Mouse (Mus musculus): ENCODE results near the gene Satb1. TPM values are rescaled to one million over a fixed set of nuclear protein-coding genes. Genes with fewer than 3 reads are reported as not detected.

Satb1 gene
- polyA plus RNA-seq, 1 experiment: 43.7 TPM

DNA sequence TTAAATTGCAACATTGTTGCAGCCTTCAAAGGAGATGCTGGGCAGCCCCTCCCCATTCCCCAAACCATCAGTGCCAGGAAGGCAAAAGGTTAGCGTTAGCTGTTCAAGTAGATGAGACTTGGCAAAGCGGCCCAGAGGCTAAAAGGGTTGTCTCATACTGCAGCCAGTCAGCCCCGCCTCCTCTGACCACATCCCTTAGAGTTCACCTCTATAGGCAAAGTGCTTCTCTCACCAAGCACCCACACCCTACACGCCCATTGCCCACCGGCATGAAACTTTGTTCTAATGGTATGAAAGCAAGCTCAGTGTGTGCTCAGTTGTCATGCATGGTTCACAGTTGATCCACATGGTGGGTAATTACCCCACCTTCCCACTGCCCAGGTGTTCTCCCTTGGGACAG is 43.4 kb upstream of the Satb1 start:
- Histone ChIP-seq H3K4me1 (ENCODE audit: control insufficient read depth, insufficient read depth, insufficient read length) (peaks cover 17% of the 10 kb centered on the region; the same call in 1 of the 2 replicates), H3K36me3 (ENCODE audit: control insufficient read depth, insufficient read depth, low read length) (no peaks in the 10 kb centered on the region), H3K4me3 (ENCODE audit: extremely low read depth, insufficient read depth, insufficient read length) (no peak overlapping the region), H3K27me3 (ENCODE audit: control insufficient read depth, insufficient read depth, low read length) (no peaks in the 10 kb centered on the region), H3K27ac (ENCODE audit: insufficient read depth, low read length) (peak overlapping the region; percentile 81)
- WGBS: 29% methylated on average over 5 of the region's 5 CpGs
- TF ChIP-seq POLR2A (IDR thresholded peaks at IDR 0.05; ENCODE audit: low read depth, low read length): 0 out of 2 replicates have a peak, but pooled peaks have one; percentile 14
- TF ChIP-seq CTCF (IDR thresholded peaks at IDR 0.05; ENCODE audit: extremely low read depth, insufficient read depth, insufficient read length, insufficient replicate concordance): no peak
- DNase-seq (ENCODE audit: low read depth in 1 of 2, low spot score in 2 of 2): peak; percentile 54 to 74

DNA sequence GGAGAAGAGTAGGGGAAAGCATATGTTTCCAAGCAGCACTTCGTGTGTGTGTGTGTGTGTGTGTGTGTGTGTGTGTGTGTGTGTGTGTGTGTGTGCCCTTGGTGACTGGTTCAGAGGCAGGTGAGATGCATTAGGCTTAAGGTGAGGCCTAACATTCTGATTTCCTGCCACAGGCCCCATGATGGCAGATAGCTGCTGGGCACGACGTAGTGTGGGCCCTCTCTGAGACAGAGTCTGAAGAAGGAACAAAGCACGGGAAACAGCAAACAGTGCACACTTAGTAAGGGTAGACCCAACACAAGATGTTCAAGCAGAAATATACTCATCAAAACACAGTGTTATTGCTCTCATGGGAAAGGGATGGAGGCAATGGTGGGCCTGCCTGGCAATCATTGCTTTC is 24.5 kb upstream of the Satb1 start:
- TF ChIP-seq POLR2A (IDR thresholded peaks at IDR 0.05; ENCODE audit: low read depth, low read length): no peak
- no peak for TF ChIP-seq CTCF (IDR thresholded peaks at IDR 0.05; ENCODE audit: extremely low read depth, insufficient read depth, insufficient read length, insufficient replicate concordance)
- 75% methylated on average over 4 of the region's 4 CpGs for whole genome bisulfite sequencing
- Histone ChIP-seq H3K27me3 (ENCODE audit: control insufficient read depth, insufficient read depth, low read length) (no peaks in the 10 kb centered on the region), H3K4me1 (ENCODE audit: control insufficient read depth, insufficient read depth, insufficient read length) (no peaks in the 10 kb centered on the region; the same call in 1 of the 2 replicates), H3K36me3 (ENCODE audit: control insufficient read depth, insufficient read depth, low read length) (peaks cover 2% of the 10 kb centered on the region; the same call in 1 of the 2 replicates), H3K4me3 (ENCODE audit: extremely low read depth, insufficient read depth, insufficient read length) (no peak overlapping the region), H3K27ac (ENCODE audit: insufficient read depth, low read length) (peak overlapping the region; percentile 53)
- DNase-seq (ENCODE audit: low read depth in 1 of 2, low spot score in 2 of 2): no peak

DNA sequence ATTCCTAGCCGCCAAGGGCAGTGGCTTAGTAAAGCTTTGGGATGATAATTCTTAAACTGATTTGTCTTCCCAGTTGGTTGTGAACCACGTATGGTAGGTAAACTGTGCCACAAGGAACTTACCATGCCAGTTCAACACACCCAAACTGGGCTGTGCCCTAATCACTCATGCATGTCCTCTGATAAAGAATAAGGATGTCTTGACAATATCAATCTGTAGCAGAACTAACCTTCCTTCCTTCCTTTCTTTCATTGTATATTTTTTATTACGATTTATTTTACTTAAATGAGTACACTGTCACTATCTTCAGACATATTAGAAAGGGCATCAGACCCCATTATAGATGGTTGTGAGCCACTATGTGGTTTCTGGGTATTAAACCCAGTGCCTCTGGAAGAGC is 23.2 kb upstream of the Satb1 start:
- Histone ChIP-seq H3K4me1 (ENCODE audit: control insufficient read depth, insufficient read depth, insufficient read length) (no peaks in the 10 kb centered on the region; the same call in 1 of the 2 replicates), H3K27me3 (ENCODE audit: control insufficient read depth, insufficient read depth, low read length) (no peaks in the 10 kb centered on the region), H3K36me3 (ENCODE audit: control insufficient read depth, insufficient read depth, low read length) (peaks cover 2% of the 10 kb centered on the region; the same call in 1 of the 2 replicates), H3K27ac (ENCODE audit: insufficient read depth, low read length) (no peak overlapping the region), H3K4me3 (ENCODE audit: extremely low read depth, insufficient read depth, insufficient read length) (no peak overlapping the region)
- TF ChIP-seq POLR2A (IDR thresholded peaks at IDR 0.05; ENCODE audit: low read depth, low read length): no peak
- TF ChIP-seq CTCF (IDR thresholded peaks at IDR 0.05; ENCODE audit: extremely low read depth, insufficient read depth, insufficient read length, insufficient replicate concordance): no peak
- 89% methylated on average over 3 of the region's 3 CpGs for WGBS
- no peak for DNase-seq (ENCODE audit: low read depth in 1 of 2, low spot score in 2 of 2)

GRCm38 (mm10) chr17:51855261-51855660 is 22.2 kb upstream of the Satb1 start:
- DNase-seq (ENCODE audit: low read depth in 1 of 2, low spot score in 2 of 2): no peak
- Histone ChIP-seq H3K27ac (ENCODE audit: insufficient read depth, low read length) (peak overlapping the region; percentile 40; the same call in 1 of the 2 replicates), H3K4me1 (ENCODE audit: control insufficient read depth, insufficient read depth, insufficient read length) (no peaks in the 10 kb centered on the region; the same call in 1 of the 2 replicates), H3K36me3 (ENCODE audit: control insufficient read depth, insufficient read depth, low read length) (peaks cover 2% of the 10 kb centered on the region; the same call in 1 of the 2 replicates), H3K4me3 (ENCODE audit: extremely low read depth, insufficient read depth, insufficient read length) (no peak overlapping the region), H3K27me3 (ENCODE audit: control insufficient read depth, insufficient read depth, low read length) (no peaks in the 10 kb centered on the region)
- TF ChIP-seq CTCF (IDR thresholded peaks at IDR 0.05; ENCODE audit: extremely low read depth, insufficient read depth, insufficient read length, insufficient replicate concordance) (no peak), POLR2A (IDR thresholded peaks at IDR 0.05; ENCODE audit: low read depth, low read length) (no peak)
- 51% methylated on average over 3 of the region's 3 CpGs for WGBS

GRCm38 (mm10) chr17:51853952-51854351 is 20.9 kb upstream of the Satb1 start:
- Histone ChIP-seq H3K4me3 (ENCODE audit: extremely low read depth, insufficient read depth, insufficient read length) (no peak overlapping the region), H3K36me3 (ENCODE audit: control insufficient read depth, insufficient read depth, low read length) (no peaks in the 10 kb centered on the region), H3K27ac (ENCODE audit: insufficient read depth, low read length) (no peak overlapping the region), H3K27me3 (ENCODE audit: control insufficient read depth, insufficient read depth, low read length) (no peaks in the 10 kb centered on the region), H3K4me1 (ENCODE audit: control insufficient read depth, insufficient read depth, insufficient read length) (no peaks in the 10 kb centered on the region; the same call in 1 of the 2 replicates)
- 81% methylated on average over 5 of the region's 5 CpGs for WGBS
- TF ChIP-seq CTCF (IDR thresholded peaks at IDR 0.05; ENCODE audit: extremely low read depth, insufficient read depth, insufficient read length, insufficient replicate concordance): no peak
- no peak for TF ChIP-seq POLR2A (IDR thresholded peaks at IDR 0.05; ENCODE audit: low read depth, low read length)
- DNase-seq (ENCODE audit: low read depth in 1 of 2, low spot score in 2 of 2): no peak

DNA sequence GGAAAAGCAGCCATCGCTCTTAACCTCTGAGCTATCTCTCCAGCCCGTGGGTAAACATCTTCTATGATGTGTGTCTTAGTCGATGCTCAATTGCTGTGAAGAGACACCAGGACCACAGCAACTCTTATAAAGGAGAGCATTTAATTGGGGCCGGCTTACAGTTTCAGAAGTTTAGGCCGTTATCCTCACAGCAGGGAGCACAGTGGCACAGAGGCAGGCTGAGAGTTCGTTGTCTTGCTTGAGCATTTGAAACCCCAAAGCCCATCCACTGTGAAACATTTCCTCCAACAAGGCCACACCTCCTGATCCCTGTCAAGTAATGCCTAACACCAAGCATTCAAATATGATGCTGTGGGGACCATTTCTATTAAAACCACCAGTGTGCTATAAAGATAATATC is 7.5 kb upstream of the Satb1 start:
- Histone ChIP-seq H3K27ac (ENCODE audit: insufficient read depth, low read length) (no peak overlapping the region), H3K4me3 (ENCODE audit: extremely low read depth, insufficient read depth, insufficient read length) (no peak overlapping the region), H3K36me3 (ENCODE audit: control insufficient read depth, insufficient read depth, low read length) (no peaks in the 10 kb centered on the region; the same call in 1 of the 2 replicates), H3K27me3 (ENCODE audit: control insufficient read depth, insufficient read depth, low read length) (no peaks in the 10 kb centered on the region), H3K4me1 (ENCODE audit: control insufficient read depth, insufficient read depth, insufficient read length) (no peaks in the 10 kb centered on the region)
- DNase-seq (ENCODE audit: low read depth in 1 of 2, low spot score in 2 of 2): no peak
- TF ChIP-seq POLR2A (IDR thresholded peaks at IDR 0.05; ENCODE audit: low read depth, low read length) (no peak), CTCF (IDR thresholded peaks at IDR 0.05; ENCODE audit: extremely low read depth, insufficient read depth, insufficient read length, insufficient replicate concordance) (no peak)
- WGBS: 90% methylated on average over 6 of the region's 6 CpGs

GRCm38 (mm10) chr17:51839484-51839883 is 6.4 kb upstream of the Satb1 start:
- Histone ChIP-seq H3K27ac (ENCODE audit: insufficient read depth, low read length) (no peak overlapping the region), H3K27me3 (ENCODE audit: control insufficient read depth, insufficient read depth, low read length) (no peaks in the 10 kb centered on the region), H3K4me1 (ENCODE audit: control insufficient read depth, insufficient read depth, insufficient read length) (no peaks in the 10 kb centered on the region), H3K36me3 (ENCODE audit: control insufficient read depth, insufficient read depth, low read length) (no peaks in the 10 kb centered on the region; the same call in 1 of the 2 replicates), H3K4me3 (ENCODE audit: extremely low read depth, insufficient read depth, insufficient read length) (no peak overlapping the region)
- TF ChIP-seq POLR2A (IDR thresholded peaks at IDR 0.05; ENCODE audit: low read depth, low read length) (no peak), CTCF (IDR thresholded peaks at IDR 0.05; ENCODE audit: extremely low read depth, insufficient read depth, insufficient read length, insufficient replicate concordance) (no peak)
- 92% methylated on average over 5 of the region's 5 CpGs for WGBS
- DNase-seq (ENCODE audit: low read depth in 1 of 2, low spot score in 2 of 2): no peak
